Mouse (Mus musculus) thymus, adult 2 months (tissue): ENCODE data around the gene 3110040M04Rik.

Experiments used
- CTCF ChIP-seq: fragments of 200-500 bp; IDR thresholded peaks from 2 replicates; pipeline ENCODE4 v1.5.1; 2012; ENCODE audit warnings: mild to moderate bottlenecking, control low read depth, low read length, moderate library complexity, borderline replicate concordance; ENCODE audit not compliant: control insufficient read depth, poor library complexity, insufficient read depth; ENCODE audit errors: extremely low read depth
- POLR2A ChIP-seq: fragments of 200-500 bp; IDR thresholded peaks from 2 replicates; pipeline ENCODE4 v1.6.1; 2012; ENCODE audit warnings: mild to moderate bottlenecking, low read length, control low read depth, moderate library complexity; ENCODE audit not compliant: control insufficient read depth, poor library complexity, insufficient read depth; ENCODE audit errors: extremely low read depth

GRCm38 (mm10) chr1:151224536-151224935 is 20.6 kb downstream of the 3110040M04Rik start:
- TF ChIP-seq CTCF: no peak
- TF ChIP-seq POLR2A: no peak
